Mouse (Mus musculus): ENCODE measurements at regions not wholly inside any gene's neighbourhood (a gene's known extent, or its start where the extent isn't known, plus 50 kb on each side); places are given as distances from the start of the nearest gene placed in this dataset.

DNA sequence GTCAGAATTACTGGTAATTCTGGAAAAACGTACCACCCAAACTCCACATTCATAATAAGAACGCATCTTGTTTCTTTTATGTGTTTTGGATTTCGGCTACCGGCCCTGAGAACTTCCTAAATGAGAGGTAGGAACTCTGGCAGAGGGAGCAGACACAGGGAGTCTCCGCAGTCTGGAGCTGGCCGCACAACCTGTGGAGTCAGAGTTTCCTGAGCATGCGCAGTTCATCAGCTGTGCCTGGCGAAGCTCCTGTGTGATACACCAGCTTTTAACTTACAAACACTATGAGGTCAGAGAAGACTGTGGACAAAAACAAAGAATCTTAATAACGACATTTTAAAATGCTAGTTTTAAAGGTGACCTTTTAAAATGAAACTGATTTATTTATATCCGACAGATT is 177.9 kb downstream of the Lrig3 start:
- TF ChIP-seq POLR2A (IDR thresholded peaks at IDR 0.05; ENCODE audit: low read depth, low read length) (no peak), CTCF (IDR thresholded peaks at IDR 0.05; ENCODE audit: extremely low read depth, insufficient read length, insufficient replicate concordance, low read depth, low read length) (no peak)
